Mouse (Mus musculus) adrenal gland, postnatal 14 days (tissue): Measurements from ENCODE around the gene Clrn2. TPM values are rescaled to one million over a fixed set of nuclear protein-coding genes. Genes with fewer than 3 reads are reported as not detected.
"Not testable (repeated sequence)": the region's sequence is repeated elsewhere in the genome, so short reads cannot be mapped to it uniquely, and the experiment has no call there.

ENCODE experiments used
- DNase-seq: peaks from one replicate; pipeline ENCODE4 v3.0.0; 2021; ENCODE audit warnings: mixed read lengths
- long read RNA-seq, 2 experiments: library from polyadenylated mRNA; stranded (forward); transcript quantifications; one replicate each; pipeline ENCODE4 v2.0.0; 2021
- total RNA-seq: library from RNA; stranded (reverse); gene quantifications from 2 replicates; pipeline ENCODE4 v1.2.3, GENCODE M21; 2021

Gene Clrn2
- not detected in 2 replicates for total RNA-seq
- long read RNA-seq, experiment 1, result 0 reads
- long read RNA-seq, experiment 2, result 0 reads

GRCm38 (mm10) chr5:45453451-45453850 is at the start of gene Clrn2:
TSS of gene Clrn2 (plus strand) at chr5:45453751.
- DNase-seq, result no peak

- no peak for DNase-seq
Measured at GRCm38 (mm10) chr5:45406129-45406528, 47.4 kb upstream of the Clrn2 start.

- DNase-seq, result no peak
Measured at GRCm38 (mm10) chr5:45416478-45416877, 37.1 kb upstream of the Clrn2 start.

GRCm38 (mm10) chr5:45417859-45418443 is 35.6 kb upstream of the Clrn2 start:
- DNase-seq, result no peak

GRCm38 (mm10) chr5:45419841-45420638 is 33.5 kb upstream of the Clrn2 start:
- peak; percentile 54 for DNase-seq

- no peak for DNase-seq
Measured at GRCm38 (mm10) chr5:45421881-45422844, 31.4 kb upstream of the Clrn2 start.

- peak; percentile 72 for DNase-seq
Measured at GRCm38 (mm10) chr5:45424021-45424886, 29.3 kb upstream of the Clrn2 start.

- DNase-seq, result not testable (repeated sequence)
Measured at GRCm38 (mm10) chr5:45425771-45426170, 27.8 kb upstream of the Clrn2 start.

GRCm38 (mm10) chr5:45426416-45427034 is 27.0 kb upstream of the Clrn2 start:
- DNase-seq, result no peak

- DNase-seq, result no peak
Measured at GRCm38 (mm10) chr5:45427891-45428290, 25.7 kb upstream of the Clrn2 start.

GRCm38 (mm10) chr5:45435967-45436950 is 17.3 kb upstream of the Clrn2 start:
- DNase-seq, result no peak

GRCm38 (mm10) chr5:45437826-45438225 is 15.7 kb upstream of the Clrn2 start:
- no peak for DNase-seq

GRCm38 (mm10) chr5:45438301-45438700 is 15.2 kb upstream of the Clrn2 start:
- no peak for DNase-seq

GRCm38 (mm10) chr5:45441124-45441523 is 12.4 kb upstream of the Clrn2 start:
- DNase-seq, result peak; percentile 47

- no peak for DNase-seq
Measured at GRCm38 (mm10) chr5:45441745-45442144, 11.8 kb upstream of the Clrn2 start.

GRCm38 (mm10) chr5:45444130-45444832 is 9.3 kb upstream of the Clrn2 start:
- DNase-seq, result no peak

- DNase-seq, result peak; percentile 17
Measured at GRCm38 (mm10) chr5:45448676-45449075, 4.9 kb upstream of the Clrn2 start.

- DNase-seq, result no peak
Measured at GRCm38 (mm10) chr5:45449206-45449605, 4.3 kb upstream of the Clrn2 start.
